Mouse (Mus musculus): Measurements from ENCODE around the gene Rbm46. TPM values are rescaled to one million over a fixed set of nuclear protein-coding genes. Genes with fewer than 3 reads are reported as not detected.

Gene Rbm46
- 0.60 and 0.70 TPM in 2 replicates for polyA plus RNA-seq (2012; rRNA removed)

GRCm38 (mm10) chr3:82876372-82876739, at the start of gene Rbm46:
Gene Rbm46 (minus strand): TSS chr3:82876483.

GRCm38 (mm10) chr3:82903613-82904205, 27.4 kb upstream of the Rbm46 start, which contains the start of gene Lrat:
Gene Lrat (minus strand): TSS chr3:82903973.

Other genes with a start within 250 kb of the Rbm46 start
- 0.25 and 0.39 TPM in 2 replicates for gene Lrat, start 27.5 kb upstream of the Rbm46 start, polyA plus RNA-seq (2012; rRNA removed)
- 0.06 and 0.17 TPM in 2 replicates for gene Fgg, start 131.2 kb upstream of the Rbm46 start, polyA plus RNA-seq (2012; rRNA removed)
- gene Fga, start 149.6 kb upstream of the Rbm46 start, polyA plus RNA-seq (2012; rRNA removed): 0.15 and 0.17 TPM in 2 replicates
- gene Fgb, start 173.4 kb upstream of the Rbm46 start, polyA plus RNA-seq (2012; rRNA removed): 0.04 and 0.05 TPM in 2 replicates
- 91.3 and 93.0 TPM in 2 replicates for gene Plrg1, start 179.0 kb upstream of the Rbm46 start, polyA plus RNA-seq (2012; rRNA removed)

All from central nervous system, embryonic 18 days (tissue).